Mouse (Mus musculus) ovary, adult 18-20 months (tissue): ENCODE results near the gene Ypel2.
A peak's percentile ranks its signal among the peaks of the same experiment; 100 is the strongest.
"Not testable (repeated sequence)": the region's sequence is repeated elsewhere in the genome, so short reads cannot be mapped to it uniquely, and the experiment has no call there.

ENCODE experiments used
- DNase-seq: peaks from one replicate; pipeline ENCODE4 v3.0.0; 2022; ENCODE audit warnings: low spot score, mixed read lengths

Ypel2 gene

GRCm38 (mm10) chr11:86993041-86994037 is at the start of gene Ypel2:
Gene Ypel2 (minus strand): TSS chr11:86993707.
- peak; percentile 98 for DNase-seq

GRCm38 (mm10) chr11:87043052-87043451 is 49.5 kb upstream of the Ypel2 start:
- no peak for DNase-seq

- DNase-seq = no peak
Measured at GRCm38 (mm10) chr11:87039307-87039963, 45.9 kb upstream of the Ypel2 start.

GRCm38 (mm10) chr11:87036180-87036579 is 42.7 kb upstream of the Ypel2 start:
- DNase-seq = no peak

- DNase-seq = no peak
Measured at GRCm38 (mm10) chr11:87028212-87028611, 34.7 kb upstream of the Ypel2 start.

- no peak for DNase-seq
Measured at GRCm38 (mm10) chr11:87026096-87026875, 32.8 kb upstream of the Ypel2 start.

GRCm38 (mm10) chr11:87025351-87025750 is 31.8 kb upstream of the Ypel2 start:
- no peak for DNase-seq

GRCm38 (mm10) chr11:87023240-87023639 is 29.7 kb upstream of the Ypel2 start:
- DNase-seq = not testable (repeated sequence)

GRCm38 (mm10) chr11:87022765-87023164 is 29.3 kb upstream of the Ypel2 start:
- DNase-seq = no peak

GRCm38 (mm10) chr11:87021551-87021950 is 28.0 kb upstream of the Ypel2 start:
- no peak for DNase-seq

- DNase-seq = no peak
Measured at GRCm38 (mm10) chr11:87020449-87020848, 26.9 kb upstream of the Ypel2 start.

- DNase-seq = no peak
Measured at GRCm38 (mm10) chr11:87019431-87019830, 25.9 kb upstream of the Ypel2 start.

GRCm38 (mm10) chr11:87018081-87018480 is 24.6 kb upstream of the Ypel2 start:
- no peak for DNase-seq

GRCm38 (mm10) chr11:87015691-87016090 is 22.2 kb upstream of the Ypel2 start:
- no peak for DNase-seq

GRCm38 (mm10) chr11:87010476-87010875 is 17.0 kb upstream of the Ypel2 start:
- DNase-seq = peak; percentile 21

GRCm38 (mm10) chr11:87007371-87007770 is 13.9 kb upstream of the Ypel2 start:
- no peak for DNase-seq

- DNase-seq = no peak
Measured at GRCm38 (mm10) chr11:87004960-87005755, 11.7 kb upstream of the Ypel2 start.

- DNase-seq = no peak
Measured at GRCm38 (mm10) chr11:87002078-87002829, 8.7 kb upstream of the Ypel2 start.

GRCm38 (mm10) chr11:87001217-87001616 is 7.7 kb upstream of the Ypel2 start:
- no peak for DNase-seq

GRCm38 (mm10) chr11:86996266-86996665 is 2.8 kb upstream of the Ypel2 start:
- no peak for DNase-seq
